Mouse (Mus musculus): ENCODE data around the gene Olfr1191-ps1. TPM values are rescaled to one million over a fixed set of nuclear protein-coding genes. Genes with fewer than 3 reads are reported as not detected.
"Not testable (repeated sequence)": the region's sequence is repeated elsewhere in the genome, so short reads cannot be mapped to it uniquely, and the experiment has no call there.

Gene Olfr1191-ps1
- polyA plus RNA-seq (2012; rRNA removed): not detected in 2 replicates

DNA sequence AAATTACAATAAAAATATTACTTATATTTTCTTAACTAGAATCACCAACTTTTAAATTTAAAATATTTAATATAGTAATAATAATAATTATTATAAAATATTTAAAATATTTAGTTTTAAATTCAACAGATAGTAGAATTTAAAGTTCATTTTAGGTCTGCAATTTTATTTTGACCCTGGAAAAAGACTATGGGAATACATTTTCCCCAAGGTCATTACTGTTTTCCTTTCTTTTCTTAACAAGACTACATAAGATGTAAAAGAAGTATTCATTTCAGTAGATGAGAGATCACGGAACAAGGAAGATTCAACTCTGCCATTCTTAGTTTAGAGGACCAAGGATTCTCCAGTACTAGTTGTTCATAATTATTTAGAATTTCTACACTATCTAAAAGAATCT, at the start of gene Olfr1191-ps1:
Gene Olfr1191-ps1 (plus strand): TSS at position 301 of the 400 bp plus-strand sequence.
- not testable (repeated sequence) for DNase-seq (ENCODE audit: extremely low spot score in 1 of 2, low spot score in 1 of 2)

DNA sequence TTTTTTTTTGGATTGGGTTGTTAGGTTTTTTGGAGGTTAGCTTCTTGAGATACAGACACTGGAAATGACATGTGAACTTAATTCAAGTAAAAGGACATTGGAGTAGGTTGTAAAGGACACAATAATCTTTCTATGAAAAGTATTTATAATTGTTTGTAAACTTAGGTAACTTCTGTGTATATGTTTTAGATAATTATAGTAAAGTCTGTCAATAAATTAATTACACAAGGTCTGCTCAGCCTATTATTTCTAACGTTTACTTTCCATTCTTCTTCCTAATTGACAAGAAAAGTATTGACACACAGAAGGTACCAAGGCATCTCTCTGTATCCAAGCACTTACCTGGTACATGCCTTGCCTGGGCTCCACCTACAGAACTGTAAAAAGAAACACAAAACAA, 7.9 kb downstream of the Olfr1191-ps1 start, which contains the start of gene Olfr1192-ps1:
Gene Olfr1192-ps1 (plus strand): TSS at position 301 of the 400 bp plus-strand sequence.
- DNase-seq (ENCODE audit: extremely low spot score in 1 of 2, low spot score in 1 of 2): no peak

DNA sequence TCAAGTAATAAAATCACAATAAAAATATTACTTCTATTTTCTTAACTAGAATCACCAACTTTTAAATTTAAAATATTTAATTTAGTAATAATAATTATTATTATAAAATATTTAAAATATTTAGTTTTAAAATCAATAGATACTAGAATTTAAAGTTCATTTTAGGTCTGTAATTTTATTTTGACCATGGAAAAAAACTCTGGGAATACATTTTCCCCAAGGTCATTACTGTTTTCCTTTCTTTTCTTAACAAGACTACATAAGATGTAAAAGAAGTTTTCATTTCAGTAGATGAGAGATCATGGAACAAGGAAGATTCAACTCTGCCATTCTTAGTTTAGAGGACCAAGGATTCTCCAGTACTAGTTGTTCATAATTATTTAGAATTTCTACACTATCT, 35.0 kb downstream of the Olfr1191-ps1 start, which contains the start of gene Olfr1193:
Gene Olfr1193 (plus strand): TSS at position 301 of the 400 bp plus-strand sequence.
- DNase-seq (ENCODE audit: extremely low spot score in 1 of 2, low spot score in 1 of 2): not testable (repeated sequence)

DNA sequence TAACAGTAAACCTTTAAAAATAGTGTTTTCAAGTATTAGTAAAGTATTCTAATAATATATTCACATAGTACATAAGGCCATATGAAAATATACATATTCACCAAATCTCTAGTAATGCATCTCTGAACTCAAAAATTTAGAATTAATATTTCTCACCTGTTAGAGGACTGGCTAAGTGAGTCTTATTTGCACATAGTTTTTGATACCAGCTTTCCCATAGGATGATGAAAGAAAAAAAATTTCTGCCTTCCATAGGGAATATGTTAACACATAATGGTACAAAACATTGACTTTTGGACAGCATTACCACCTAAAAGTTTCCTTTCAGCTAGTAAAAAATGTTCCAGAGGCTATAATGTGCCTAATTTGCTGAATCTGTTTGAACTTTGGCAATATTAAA, 48.7 kb downstream of the Olfr1191-ps1 start, which contains the start of gene Olfr1195:
Gene Olfr1195 (minus strand): TSS at position 101 of the 400 bp plus-strand sequence.
- DNase-seq (ENCODE audit: extremely low spot score in 1 of 2, low spot score in 1 of 2): no peak

Other genes with a start within 250 kb of the Olfr1191-ps1 start
- not detected in 2 replicates for gene Olfr1179, start 234.1 kb upstream of the Olfr1191-ps1 start, polyA plus RNA-seq (2012; rRNA removed)
- gene Olfr1180, start 221.4 kb upstream of the Olfr1191-ps1 start, polyA plus RNA-seq (2012; rRNA removed): not detected in 2 replicates
- not detected in 2 replicates for gene Olfr1181, start 214.4 kb upstream of the Olfr1191-ps1 start, polyA plus RNA-seq (2012; rRNA removed)
- gene Gm13757, start 191.4 kb upstream of the Olfr1191-ps1 start, polyA plus RNA-seq (2012; rRNA removed): not detected in 2 replicates
- gene Olfr1183, start 185.7 kb upstream of the Olfr1191-ps1 start, polyA plus RNA-seq (2012; rRNA removed): not detected in 2 replicates
- gene Olfr1184, start 156.9 kb upstream of the Olfr1191-ps1 start, polyA plus RNA-seq (2012; rRNA removed): not detected in 2 replicates
- gene Olfr1185-ps1, start 147.2 kb upstream of the Olfr1191-ps1 start, polyA plus RNA-seq (2012; rRNA removed): not detected in 2 replicates
- not detected in 2 replicates for gene Olfr1186, start 122.0 kb upstream of the Olfr1191-ps1 start, polyA plus RNA-seq (2012; rRNA removed)
- not detected in 2 replicates for gene Olfr1188, start 83.6 kb upstream of the Olfr1191-ps1 start, polyA plus RNA-seq (2012; rRNA removed)
- gene Olfr1189, start 54.1 kb upstream of the Olfr1191-ps1 start, polyA plus RNA-seq (2012; rRNA removed): not detected in 2 replicates
- gene Olfr1192-ps1, start 8.0 kb downstream of the Olfr1191-ps1 start, polyA plus RNA-seq (2012; rRNA removed): not detected in 2 replicates
- not detected in 2 replicates for gene Olfr1193, start 35.1 kb downstream of the Olfr1191-ps1 start, polyA plus RNA-seq (2012; rRNA removed)
- gene Olfr1195, start 48.6 kb downstream of the Olfr1191-ps1 start, polyA plus RNA-seq (2012; rRNA removed): not detected in 2 replicates
- not detected in 2 replicates for gene Olfr1196, start 64.1 kb downstream of the Olfr1191-ps1 start, polyA plus RNA-seq (2012; rRNA removed)
- not detected in 2 replicates for gene Olfr1197, start 91.8 kb downstream of the Olfr1191-ps1 start, polyA plus RNA-seq (2012; rRNA removed)
- gene Olfr1198, start 110.8 kb downstream of the Olfr1191-ps1 start, polyA plus RNA-seq (2012; rRNA removed): not detected in 2 replicates
- gene Olfr1199, start 119.9 kb downstream of the Olfr1191-ps1 start, polyA plus RNA-seq (2012; rRNA removed): not detected in 2 replicates
- gene Olfr1200, start 129.9 kb downstream of the Olfr1191-ps1 start, polyA plus RNA-seq (2012; rRNA removed): not detected in 2 replicates
- gene Olfr1201, start 152.5 kb downstream of the Olfr1191-ps1 start, polyA plus RNA-seq (2012; rRNA removed): not detected in 2 replicates
- gene Olfr1202, start 174.0 kb downstream of the Olfr1191-ps1 start, polyA plus RNA-seq (2012; rRNA removed): not detected in 2 replicates
- gene Olfr1205, start 189.2 kb downstream of the Olfr1191-ps1 start, polyA plus RNA-seq (2012; rRNA removed): not detected in 2 replicates
- not detected in 2 replicates for gene Olfr1204, start 208.8 kb downstream of the Olfr1191-ps1 start, polyA plus RNA-seq (2012; rRNA removed)
- not detected in 2 replicates for gene Olfr1206, start 222.7 kb downstream of the Olfr1191-ps1 start, polyA plus RNA-seq (2012; rRNA removed)

Data from frontal cortex, adult 2 months (tissue).